Mouse (Mus musculus): ENCODE data around the gene Trp53bp2. TPM values are rescaled to one million over a fixed set of nuclear protein-coding genes. Genes with fewer than 3 reads are reported as not detected.
A peak's percentile ranks its signal among the peaks of the same experiment; 100 is the strongest.

The Trp53bp2 gene
- total RNA-seq, 2 experiments from 2014 or later, result 9.0 to 20.1 TPM

- ATAC-seq (ENCODE audit: poor library complexity, severe bottlenecking), result no peak
Measured at GRCm38 (mm10) chr1:182459436-182459835, 50.5 kb downstream of the Trp53bp2 start.

- ATAC-seq (ENCODE audit: poor library complexity, severe bottlenecking), result no peak
Measured at GRCm38 (mm10) chr1:182460291-182461244, 51.6 kb downstream of the Trp53bp2 start.

- peak; percentile 88 for ATAC-seq (ENCODE audit: poor library complexity, severe bottlenecking)
Measured at GRCm38 (mm10) chr1:182461261-182461660, 52.3 kb downstream of the Trp53bp2 start.

- ATAC-seq (ENCODE audit: poor library complexity, severe bottlenecking), result no peak
Measured at GRCm38 (mm10) chr1:182461813-182462212, 52.8 kb downstream of the Trp53bp2 start.

GRCm38 (mm10) chr1:182465309-182465708 lies 56.3 kb downstream of the Trp53bp2 start:
- no peak for ATAC-seq (ENCODE audit: poor library complexity, severe bottlenecking)

- no peak for ATAC-seq (ENCODE audit: poor library complexity, severe bottlenecking)
Measured at GRCm38 (mm10) chr1:182465978-182466377, 57.0 kb downstream of the Trp53bp2 start.

GRCm38 (mm10) chr1:182475005-182475796 lies 66.2 kb downstream of the Trp53bp2 start:
- ATAC-seq (ENCODE audit: poor library complexity, severe bottlenecking), result peak; percentile 34; the same call in 1 of the 2 replicates

- no peak for ATAC-seq (ENCODE audit: poor library complexity, severe bottlenecking)
Measured at GRCm38 (mm10) chr1:182478935-182479334, 70.0 kb downstream of the Trp53bp2 start.

GRCm38 (mm10) chr1:182481138-182481537 lies 72.2 kb downstream of the Trp53bp2 start:
- ATAC-seq (ENCODE audit: poor library complexity, severe bottlenecking), result no peak

GRCm38 (mm10) chr1:182481646-182482295 lies 72.8 kb downstream of the Trp53bp2 start:
- no peak for ATAC-seq (ENCODE audit: poor library complexity, severe bottlenecking)

GRCm38 (mm10) chr1:182482991-182483909 lies 74.3 kb downstream of the Trp53bp2 start:
- ATAC-seq (ENCODE audit: poor library complexity, severe bottlenecking), result no peak

GRCm38 (mm10) chr1:182483910-182484274 lies 74.9 kb downstream of the Trp53bp2 start:
- ATAC-seq (ENCODE audit: poor library complexity, severe bottlenecking), result no peak

- no peak for ATAC-seq (ENCODE audit: poor library complexity, severe bottlenecking)
Measured at GRCm38 (mm10) chr1:182488503-182488902, 79.5 kb downstream of the Trp53bp2 start.

GRCm38 (mm10) chr1:182489803-182490452 lies 81.0 kb downstream of the Trp53bp2 start:
- ATAC-seq (ENCODE audit: poor library complexity, severe bottlenecking), result peak; percentile 99

- ATAC-seq (ENCODE audit: poor library complexity, severe bottlenecking), result no peak
Measured at GRCm38 (mm10) chr1:182490568-182490967, 81.6 kb downstream of the Trp53bp2 start.

GRCm38 (mm10) chr1:182491839-182492238 lies 82.9 kb downstream of the Trp53bp2 start:
- no peak for ATAC-seq (ENCODE audit: poor library complexity, severe bottlenecking)

- ATAC-seq (ENCODE audit: poor library complexity, severe bottlenecking), result no peak
Measured at GRCm38 (mm10) chr1:182494285-182495145, 85.5 kb downstream of the Trp53bp2 start.

- no peak for ATAC-seq (ENCODE audit: poor library complexity, severe bottlenecking)
Measured at GRCm38 (mm10) chr1:182496685-182497084, 87.7 kb downstream of the Trp53bp2 start.

- ATAC-seq (ENCODE audit: poor library complexity, severe bottlenecking), result no peak
Measured at GRCm38 (mm10) chr1:182497736-182498135, 88.8 kb downstream of the Trp53bp2 start.

All from megakaryocyte, adult 5-6 weeks (primary cell).